Mouse (Mus musculus): ENCODE data around the gene Tiam1. TPM values are rescaled to one million over a fixed set of nuclear protein-coding genes. Genes with fewer than 3 reads are reported as not detected.
A peak's percentile ranks its signal among the peaks of the same experiment; 100 is the strongest.

Tiam1 gene
- polyA plus RNA-seq, 1 experiment from 2014 or later = 21.9 TPM

DNA sequence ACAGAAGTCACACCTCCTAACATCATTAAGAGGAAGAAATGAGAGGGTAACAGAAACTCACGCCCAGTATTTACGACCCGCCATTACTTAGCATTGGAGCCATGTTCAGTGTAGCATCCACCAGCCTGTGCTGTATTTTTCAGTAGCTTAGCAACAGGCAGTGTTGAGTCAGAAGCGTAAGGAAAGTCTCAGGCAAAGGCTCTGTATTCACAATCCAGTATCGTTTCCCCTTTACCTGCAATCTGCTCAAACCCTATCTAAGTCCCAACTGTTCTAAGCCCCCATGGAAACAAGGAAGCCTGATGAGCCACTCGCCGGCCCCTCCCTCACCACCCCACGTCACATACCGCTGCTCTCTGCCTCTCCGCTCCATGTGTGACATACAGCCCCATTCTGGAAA lies 100.7 kb downstream of the Tiam1 start:
- H3K9me3 ChIP-seq = no peaks in the 10 kb centered on the region
- no peak overlapping the region for H3K27ac ChIP-seq (replicated peaks)
- no peaks in the 10 kb centered on the region for H3K27me3 ChIP-seq
- peaks cover 14% of the 10 kb centered on the region for H3K4me1 ChIP-seq (replicated peaks)
- no peaks in the 10 kb centered on the region for H3K36me3 ChIP-seq
- ATAC-seq (ENCODE audit: low read depth) = no peak
- no peak overlapping the region for H3K4me3 ChIP-seq
- no peak overlapping the region for H3K9ac ChIP-seq
- 76% methylated on average over 10 of the region's 10 CpGs for WGBS
- H3K4me2 ChIP-seq = no peak overlapping the region

DNA sequence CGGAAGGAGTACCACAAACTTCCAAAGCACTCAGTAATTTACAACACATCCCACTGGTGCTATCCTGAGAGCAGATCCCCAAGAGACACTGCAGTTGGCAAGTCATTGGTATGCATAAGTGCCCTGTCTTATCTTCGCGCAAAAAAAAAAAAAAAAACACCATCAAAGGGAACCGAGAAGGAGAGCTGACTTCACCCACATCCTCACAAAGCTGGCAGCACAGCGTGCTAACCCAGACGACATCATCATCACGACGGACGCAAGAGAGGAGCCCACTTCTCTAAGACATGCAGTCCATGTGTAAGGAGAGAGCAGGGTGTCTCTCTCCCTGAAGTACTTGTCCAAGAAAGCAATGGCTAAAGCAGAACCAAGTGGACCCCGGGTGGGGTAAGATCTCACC lies 101.2 kb downstream of the Tiam1 start:
- Histone ChIP-seq H3K9me3 (no peaks in the 10 kb centered on the region), H3K27me3 (no peaks in the 10 kb centered on the region), H3K36me3 (no peaks in the 10 kb centered on the region), H3K9ac (no peak overlapping the region), H3K4me1 (replicated peaks) (peaks cover 14% of the 10 kb centered on the region), H3K4me2 (no peak overlapping the region), H3K4me3 (no peak overlapping the region), H3K27ac (replicated peaks) (no peak overlapping the region)
- WGBS = 78% methylated on average over 10 of the region's 10 CpGs
- no peak for ATAC-seq (ENCODE audit: low read depth)

DNA sequence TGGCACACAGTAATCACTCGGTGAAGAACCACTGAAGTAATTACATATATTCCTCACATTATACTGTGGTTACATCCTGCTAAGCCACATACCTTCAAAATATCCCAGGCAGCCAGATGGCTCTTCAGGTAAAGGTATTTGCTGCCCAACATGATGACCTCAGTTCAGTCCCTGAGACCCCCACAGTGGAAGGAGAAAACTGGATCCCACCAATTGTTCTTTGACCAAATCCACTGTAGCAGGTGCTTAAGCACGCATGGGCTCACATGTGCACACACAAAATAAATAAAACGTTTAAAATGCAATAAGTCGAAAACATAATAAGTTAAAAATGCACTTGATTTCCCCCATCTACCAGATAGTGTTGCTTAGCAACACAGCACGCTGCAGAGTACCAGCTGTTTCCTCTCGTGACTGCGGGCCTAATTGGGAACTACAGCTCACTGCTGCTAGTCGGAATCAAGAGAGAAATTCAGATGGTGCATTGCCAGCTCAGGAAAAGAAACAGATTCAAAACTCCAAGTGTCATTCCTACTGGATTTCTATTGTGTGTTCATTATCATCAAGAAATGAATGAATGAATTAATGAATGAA lies 102.7 kb downstream of the Tiam1 start:
- ATAC-seq (ENCODE audit: low read depth) = peak; percentile 66
- no peak overlapping the region for H3K27ac ChIP-seq (replicated peaks)

GRCm38 (mm10) chr16:90035595-90036110 lies 107.9 kb downstream of the Tiam1 start:
- peak; percentile 55 for ATAC-seq (ENCODE audit: low read depth)

More for the DNA sequence above, 102.7 kb downstream of the Tiam1 start:
- Histone ChIP-seq H3K4me2 (no peak overlapping the region), H3K9ac (no peak overlapping the region), H3K4me1 (replicated peaks) (peaks cover 25% of the 10 kb centered on the region), H3K36me3 (no peaks in the 10 kb centered on the region), H3K4me3 (no peak overlapping the region), H3K9me3 (no peaks in the 10 kb centered on the region), H3K27me3 (no peaks in the 10 kb centered on the region)
- 56% methylated on average over 8 of the region's 8 CpGs for WGBS

GRCm38 (mm10) chr16:90030355-90030754 lies 113.2 kb downstream of the Tiam1 start:
- Histone ChIP-seq H3K36me3 (no peaks in the 10 kb centered on the region), H3K27me3 (no peaks in the 10 kb centered on the region)

More at GRCm38 (mm10) chr16:90035595-90036110, 107.9 kb downstream of the Tiam1 start:
- H3K4me2 ChIP-seq = no peak overlapping the region
- H3K9me3 ChIP-seq = no peaks in the 10 kb centered on the region
- H3K4me1 ChIP-seq (replicated peaks) = peaks cover 30% of the 10 kb centered on the region
- H3K4me3 ChIP-seq = no peak overlapping the region
- 0 out of 2 replicates have a peak overlapping the region, but pooled peaks have one; percentile 33 for H3K27ac ChIP-seq (replicated peaks)
- H3K36me3 ChIP-seq = no peaks in the 10 kb centered on the region
- WGBS = 52% methylated on average over 10 of the region's 10 CpGs
- H3K9ac ChIP-seq = no peak overlapping the region
- H3K27me3 ChIP-seq = no peaks in the 10 kb centered on the region

DNA sequence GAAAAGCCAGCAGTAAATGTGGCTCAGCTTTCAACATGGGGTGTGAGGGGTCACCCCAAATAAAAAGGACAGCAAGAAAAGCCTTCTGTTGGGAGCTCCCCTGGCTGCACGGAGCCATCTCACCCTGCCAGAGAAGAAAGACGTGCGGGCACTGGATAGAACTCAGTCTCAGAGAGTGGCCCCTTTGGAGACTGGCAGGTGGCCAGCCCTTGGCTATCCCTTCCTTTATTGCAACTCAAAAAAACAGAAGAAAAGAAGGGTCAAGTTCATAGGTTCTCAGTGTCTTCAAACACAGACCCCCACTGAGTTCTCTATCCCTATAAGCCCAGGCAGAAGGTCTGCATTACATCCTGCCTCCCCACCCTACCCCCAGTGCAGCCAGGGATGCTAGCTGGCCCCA lies 115.7 kb downstream of the Tiam1 start:
- Histone ChIP-seq H3K4me1 (replicated peaks) (peaks cover 5% of the 10 kb centered on the region), H3K4me2 (no peak overlapping the region), H3K9ac (no peak overlapping the region), H3K4me3 (no peak overlapping the region), H3K9me3 (no peaks in the 10 kb centered on the region), H3K27me3 (no peaks in the 10 kb centered on the region), H3K36me3 (no peaks in the 10 kb centered on the region), H3K27ac (replicated peaks) (no peak overlapping the region)
- 56% methylated on average over 3 of the region's 3 CpGs for whole genome bisulfite sequencing
- no peak for ATAC-seq (ENCODE audit: low read depth)

More at GRCm38 (mm10) chr16:90030355-90030754, 113.2 kb downstream of the Tiam1 start:
- 89% methylated on average over 14 of the region's 14 CpGs for WGBS
- H3K9me3 ChIP-seq = no peaks in the 10 kb centered on the region
- H3K9ac ChIP-seq = no peak overlapping the region
- no peak overlapping the region for H3K4me3 ChIP-seq
- H3K4me1 ChIP-seq (replicated peaks) = peaks cover 11% of the 10 kb centered on the region
- H3K4me2 ChIP-seq = no peak overlapping the region
- no peak overlapping the region for H3K27ac ChIP-seq (replicated peaks)
- ATAC-seq (ENCODE audit: low read depth) = no peak

GRCm38 (mm10) chr16:90025526-90026172 lies 117.9 kb downstream of the Tiam1 start:
- Histone ChIP-seq H3K9ac (no peak overlapping the region), H3K4me3 (no peak overlapping the region), H3K27me3 (no peaks in the 10 kb centered on the region), H3K36me3 (no peaks in the 10 kb centered on the region), H3K4me2 (no peak overlapping the region), H3K4me1 (replicated peaks) (peaks cover 10% of the 10 kb centered on the region), H3K9me3 (no peaks in the 10 kb centered on the region), H3K27ac (replicated peaks) (no peak overlapping the region)
- WGBS = 84% methylated on average over 6 of the region's 6 CpGs
- no peak for ATAC-seq (ENCODE audit: low read depth)

GRCm38 (mm10) chr16:90023665-90024010 lies 119.9 kb downstream of the Tiam1 start:
- H3K27ac ChIP-seq (replicated peaks) = no peak overlapping the region
- H3K4me3 ChIP-seq = no peak overlapping the region
- no peak for ATAC-seq (ENCODE audit: low read depth)
- no peaks in the 10 kb centered on the region for H3K27me3 ChIP-seq
- no peak overlapping the region for H3K9ac ChIP-seq
- WGBS = 93% methylated on average over 8 of the region's 8 CpGs
- peaks cover 10% of the 10 kb centered on the region for H3K4me1 ChIP-seq (replicated peaks)
- H3K9me3 ChIP-seq = no peaks in the 10 kb centered on the region
- no peaks in the 10 kb centered on the region for H3K36me3 ChIP-seq
- H3K4me2 ChIP-seq = no peak overlapping the region

GRCm38 (mm10) chr16:90022932-90023664 lies 120.5 kb downstream of the Tiam1 start:
- H3K4me3 ChIP-seq = no peak overlapping the region
- no peaks in the 10 kb centered on the region for H3K36me3 ChIP-seq
- no peaks in the 10 kb centered on the region for H3K9me3 ChIP-seq
- no peak overlapping the region for H3K4me2 ChIP-seq
- no peak overlapping the region for H3K9ac ChIP-seq
- no peaks in the 10 kb centered on the region for H3K27me3 ChIP-seq
- WGBS = 78% methylated on average over 18 of the region's 18 CpGs
- H3K27ac ChIP-seq (replicated peaks) = no peak overlapping the region; the same call in 1 of the 2 replicates
- no peak for ATAC-seq (ENCODE audit: low read depth)
- peaks cover 10% of the 10 kb centered on the region for H3K4me1 ChIP-seq (replicated peaks)

DNA sequence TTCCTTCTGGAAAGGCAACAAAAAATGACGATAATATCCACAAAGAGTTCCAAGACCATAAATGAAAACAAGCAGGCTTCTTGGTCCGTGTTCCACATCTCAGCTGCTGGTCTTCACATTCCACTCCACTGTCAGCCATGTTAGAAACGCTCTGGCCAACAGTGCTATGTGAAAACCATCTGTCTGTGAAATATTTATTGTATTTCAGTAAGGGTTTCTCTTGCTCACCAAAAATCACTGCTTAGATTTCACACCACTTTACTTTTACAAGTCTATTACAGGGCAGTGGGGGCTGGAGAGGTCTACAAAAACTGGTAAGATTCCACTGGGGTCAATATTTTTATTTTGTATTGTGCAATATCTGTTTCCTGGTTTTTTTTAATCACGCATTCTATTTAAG lies 127.5 kb downstream of the Tiam1 start:
- Histone ChIP-seq H3K36me3 (no peaks in the 10 kb centered on the region), H3K4me1 (replicated peaks) (peaks cover 10% of the 10 kb centered on the region; the same call in 1 of the 2 replicates), H3K4me3 (no peak overlapping the region), H3K27ac (replicated peaks) (no peak overlapping the region), H3K9me3 (0 out of 2 replicates have a peak, but pooled peaks cover 4% of the 10 kb centered on the region), H3K9ac (no peak overlapping the region), H3K4me2 (no peak overlapping the region), H3K27me3 (no peaks in the 10 kb centered on the region)
- WGBS = 76% methylated on average over 4 of the region's 4 CpGs
- no peak for ATAC-seq (ENCODE audit: low read depth)

DNA sequence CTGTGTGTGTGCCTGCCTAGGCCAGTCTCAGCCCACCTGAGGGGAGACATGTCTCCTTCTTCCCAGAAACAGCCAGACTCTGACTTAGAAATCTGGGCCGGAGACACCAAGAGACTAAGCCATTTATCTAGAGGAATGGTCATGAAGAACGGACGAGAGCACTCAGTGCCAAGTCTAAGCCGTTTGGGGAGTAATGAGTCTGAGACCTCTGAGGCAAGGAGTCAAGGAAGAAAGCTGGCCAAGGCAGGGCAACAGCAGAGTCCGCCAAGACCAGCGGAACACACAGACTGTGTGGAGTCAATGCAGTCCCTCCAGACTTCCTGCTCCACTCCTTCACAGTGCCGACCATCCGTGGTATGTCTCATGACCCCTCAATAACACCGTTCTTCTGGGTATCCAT lies 129.0 kb downstream of the Tiam1 start:
- WGBS = 86% methylated on average over 9 of the region's 9 CpGs
- H3K27ac ChIP-seq (replicated peaks) = no peak overlapping the region
- 0 out of 2 replicates have a peak, but pooled peaks cover 4% of the 10 kb centered on the region for H3K9me3 ChIP-seq
- no peaks in the 10 kb centered on the region for H3K36me3 ChIP-seq
- H3K27me3 ChIP-seq = no peaks in the 10 kb centered on the region
- no peak overlapping the region for H3K4me2 ChIP-seq
- H3K9ac ChIP-seq = no peak overlapping the region
- no peak for ATAC-seq (ENCODE audit: low read depth)
- peaks cover 16% of the 10 kb centered on the region for H3K4me1 ChIP-seq (replicated peaks)
- H3K4me3 ChIP-seq = no peak overlapping the region

- Histone ChIP-seq H3K27ac (replicated peaks) (peak overlapping the region; percentile 46), H3K4me1 (replicated peaks) (peaks cover 25% of the 10 kb centered on the region), H3K27me3 (no peaks in the 10 kb centered on the region), H3K9ac (no peak overlapping the region), H3K4me2 (no peak overlapping the region), H3K36me3 (no peaks in the 10 kb centered on the region), H3K9me3 (0 out of 2 replicates have a peak, but pooled peaks cover 4% of the 10 kb centered on the region), H3K4me3 (no peak overlapping the region)
- no peak for ATAC-seq (ENCODE audit: low read depth)
- 76% methylated on average over 32 of the region's 32 CpGs for WGBS
Measured at GRCm38 (mm10) chr16:90011521-90012181, 131.9 kb downstream of the Tiam1 start.
